Mouse (Mus musculus) yolk sac, embryonic 10.5 days (tissue): ENCODE measurements around the gene Arih2.

Experiments
- DNase-seq: peaks from one replicate; pipeline ENCODE4 v3.0.0-alpha.2; 2017; ENCODE audit warnings: low spot score

Gene Arih2

GRCm38 (mm10) chr9:108560227-108560841 lies 88.9 kb downstream of the Arih2 start, which contains the start of gene Impdh2:
Impdh2 (plus strand) TSS chr9:108560286.
- DNase-seq: peak; percentile 97

GRCm38 (mm10) chr9:108559169-108559568 lies 90.0 kb downstream of the Arih2 start:
- no peak for DNase-seq
